Mouse (Mus musculus): ENCODE results near the gene Wdsub1. TPM values are rescaled to one million over a fixed set of nuclear protein-coding genes. Genes with fewer than 3 reads are reported as not detected.

Wdsub1 gene
- polyA plus RNA-seq, 2 experiments: 8.8 to 8.9 TPM

DNA sequence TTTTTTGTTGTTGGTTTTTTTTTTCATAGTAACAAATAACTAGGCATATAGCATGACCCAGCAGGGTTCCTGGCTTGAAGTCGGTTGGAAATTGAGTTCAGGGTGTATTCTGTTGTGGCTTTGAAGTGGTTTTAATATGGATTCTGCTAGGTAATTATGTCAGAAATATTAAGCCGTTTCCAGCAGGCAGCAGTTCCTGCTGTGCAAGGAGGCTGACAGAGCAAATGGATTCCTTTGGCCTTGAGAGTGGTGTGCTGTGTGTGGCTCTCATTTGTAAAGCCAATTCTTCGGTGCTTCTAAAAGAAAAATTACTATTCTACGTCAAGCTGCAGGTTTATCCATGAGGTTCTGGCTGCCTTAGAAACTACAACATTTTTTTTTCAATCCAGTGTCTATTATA, 42.2 kb downstream of the Wdsub1 start:
- no peak overlapping the region for H3K4me3 ChIP-seq (ENCODE audit: insufficient read depth in 1 of 2, low read depth in 2 of 2, low read length in 2 of 2)
- TF ChIP-seq CTCF (IDR thresholded peaks at IDR 0.05; ENCODE audit: low read depth) (no peak), EP300 (IDR thresholded peaks at IDR 0.05; ENCODE audit: low read depth) (no peak)
- peaks cover 0 to 13% of the 10 kb centered on the region in 2 experiments; a peak in 2 of 4 replicates for H3K4me1 ChIP-seq (replicated peaks; ENCODE audit: control insufficient read depth in 2 of 2, insufficient read depth in 2 of 2, low read length in 1 of 2)
- DNase-seq (ENCODE audit: low read depth in 3 of 3, low spot score in 3 of 3) (no peak), ATAC-seq (ENCODE audit: insufficient read depth) (no peak)
- no peak overlapping the region for H3K4me2 ChIP-seq (ENCODE audit: low read depth)
- H3K9ac ChIP-seq (replicated peaks): no peak overlapping the region
- no peaks in the 10 kb centered on the region for H3K9me3 ChIP-seq (ENCODE audit: control insufficient read depth, low read length)
- H3K27me3 ChIP-seq (ENCODE audit: control insufficient read depth, insufficient read depth, low read length): no peaks in the 10 kb centered on the region
- no peak overlapping the region for H3K27ac ChIP-seq
- 76% methylated on average over 4 of the region's 4 CpGs for WGBS (ENCODE audit: insufficient replicate concordance)
- no peaks in the 10 kb centered on the region for H3K36me3 ChIP-seq (replicated peaks; ENCODE audit: control insufficient read depth, insufficient read depth, low read depth)

DNA sequence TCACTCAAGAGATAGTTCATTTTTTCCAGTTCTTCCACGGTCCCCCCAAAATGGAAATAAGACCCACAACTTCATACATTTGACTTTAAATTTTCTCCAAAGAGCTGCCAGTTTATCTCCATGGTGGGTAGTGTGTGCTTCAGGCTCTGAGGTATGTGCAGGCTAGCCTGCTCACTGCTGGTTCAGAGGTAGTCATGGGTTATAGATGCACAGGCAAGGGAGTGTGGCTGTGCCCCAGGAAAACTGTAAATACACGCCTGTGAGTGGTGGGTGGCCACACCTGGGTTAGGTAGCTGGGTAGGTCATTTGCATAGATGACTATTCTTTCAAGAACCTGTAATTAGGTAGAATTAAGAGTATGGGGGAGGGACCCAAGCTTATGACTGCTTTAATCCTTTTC, 42.6 kb downstream of the Wdsub1 start:
- WGBS (ENCODE audit: insufficient replicate concordance): 61% methylated on average over 2 of the region's 2 CpGs
- Histone ChIP-seq H3K36me3 (replicated peaks; ENCODE audit: control insufficient read depth, insufficient read depth, low read depth) (no peaks in the 10 kb centered on the region), H3K27me3 (ENCODE audit: control insufficient read depth, insufficient read depth, low read length) (no peaks in the 10 kb centered on the region), H3K27ac (no peak overlapping the region), H3K9me3 (ENCODE audit: control insufficient read depth, low read length) (no peaks in the 10 kb centered on the region), H3K4me1 (replicated peaks; ENCODE audit: control insufficient read depth in 2 of 2, insufficient read depth in 2 of 2, low read length in 1 of 2) (peaks cover 0 to 13% of the 10 kb centered on the region in 2 experiments; a peak in 2 of 4 replicates), H3K9ac (replicated peaks) (no peak overlapping the region), H3K4me3 (ENCODE audit: insufficient read depth in 1 of 2, low read depth in 2 of 2, low read length in 2 of 2) (no peak overlapping the region), H3K4me2 (ENCODE audit: low read depth) (no peak overlapping the region)
- no peak for ATAC-seq (ENCODE audit: insufficient read depth)
- TF ChIP-seq CTCF (IDR thresholded peaks at IDR 0.05; ENCODE audit: low read depth) (no peak), EP300 (IDR thresholded peaks at IDR 0.05; ENCODE audit: low read depth) (no peak)
- no peak for DNase-seq (ENCODE audit: low read depth in 3 of 3, low spot score in 3 of 3)

DNA sequence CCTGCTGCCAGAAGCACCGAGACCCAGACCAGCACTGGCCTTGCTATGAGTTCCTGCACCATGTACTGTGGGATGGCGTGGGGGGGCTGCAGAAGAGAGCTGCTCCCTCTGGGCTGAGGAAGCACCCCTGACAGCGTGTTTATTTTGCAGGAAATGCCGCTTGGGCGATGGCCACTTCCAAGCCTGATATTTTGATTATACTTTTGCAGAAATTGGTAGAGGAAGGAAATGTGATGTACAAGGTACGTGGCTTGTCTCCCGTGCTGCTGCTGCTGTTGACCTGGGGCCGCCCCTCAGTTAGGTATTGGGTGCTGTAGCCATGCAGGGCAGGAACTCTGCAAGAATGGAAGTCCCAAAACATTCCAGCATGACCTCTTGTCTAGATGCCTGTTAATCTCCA, 43.6 kb downstream of the Wdsub1 start:
- Histone ChIP-seq H3K27ac (no peak overlapping the region), H3K4me1 (replicated peaks; ENCODE audit: control insufficient read depth in 2 of 2, insufficient read depth in 2 of 2, low read length in 1 of 2) (peaks cover 0 to 13% of the 10 kb centered on the region in 2 experiments; a peak in 2 of 4 replicates), H3K9me3 (ENCODE audit: control insufficient read depth, low read length) (no peaks in the 10 kb centered on the region), H3K27me3 (ENCODE audit: control insufficient read depth, insufficient read depth, low read length) (no peaks in the 10 kb centered on the region), H3K36me3 (replicated peaks; ENCODE audit: control insufficient read depth, insufficient read depth, low read depth) (no peaks in the 10 kb centered on the region), H3K4me2 (ENCODE audit: low read depth) (no peak overlapping the region), H3K9ac (replicated peaks) (no peak overlapping the region), H3K4me3 (ENCODE audit: insufficient read depth in 1 of 2, low read depth in 2 of 2, low read length in 2 of 2) (no peak overlapping the region)
- 54% methylated on average over 8 of the region's 8 CpGs for WGBS (ENCODE audit: insufficient replicate concordance)
- DNase-seq (ENCODE audit: low read depth in 3 of 3, low spot score in 3 of 3): no peak
- ATAC-seq (ENCODE audit: insufficient read depth): no peak
- TF ChIP-seq EP300 (IDR thresholded peaks at IDR 0.05; ENCODE audit: low read depth): no peak

DNA sequence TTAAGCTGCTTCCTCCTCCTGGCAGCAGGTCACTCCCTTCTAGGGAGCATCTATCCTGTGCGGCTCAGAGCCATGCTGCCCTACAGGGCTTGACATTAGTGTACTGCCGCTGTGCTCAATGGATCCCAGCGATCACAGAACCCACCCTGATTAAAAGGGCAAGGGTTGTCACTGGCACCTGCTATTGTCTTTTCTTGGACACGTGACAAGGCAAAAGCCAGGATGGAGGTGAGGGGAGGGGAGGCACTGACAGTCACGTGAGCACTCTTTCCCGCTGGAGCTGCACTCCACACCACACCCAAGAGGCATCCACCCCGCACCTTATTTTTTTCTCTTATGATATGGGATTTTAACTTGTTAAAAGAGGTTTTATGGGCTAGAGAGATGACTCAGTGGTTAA, 50.6 kb downstream of the Wdsub1 start:
- Histone ChIP-seq H3K4me3 (ENCODE audit: insufficient read depth in 1 of 2, low read depth in 2 of 2, low read length in 2 of 2) (no peak overlapping the region), H3K27me3 (ENCODE audit: control insufficient read depth, insufficient read depth, low read length) (no peaks in the 10 kb centered on the region), H3K27ac (no peak overlapping the region), H3K36me3 (replicated peaks; ENCODE audit: control insufficient read depth, insufficient read depth, low read depth) (no peaks in the 10 kb centered on the region), H3K9me3 (ENCODE audit: control insufficient read depth, low read length) (no peaks in the 10 kb centered on the region), H3K4me2 (ENCODE audit: low read depth) (no peak overlapping the region), H3K4me1 (replicated peaks; ENCODE audit: control insufficient read depth in 2 of 2, insufficient read depth in 2 of 2, low read length in 1 of 2) (peaks cover 0 to 2% of the 10 kb centered on the region in 2 experiments; a peak in 1 of 4 replicates), H3K9ac (replicated peaks) (no peak overlapping the region)
- no peak for ATAC-seq (ENCODE audit: insufficient read depth)
- no peak for TF ChIP-seq CTCF (IDR thresholded peaks at IDR 0.05; ENCODE audit: low read depth)
- TF ChIP-seq EP300 (IDR thresholded peaks at IDR 0.05; ENCODE audit: low read depth): no peak
- 71% methylated on average over 7 of the region's 7 CpGs for WGBS (ENCODE audit: insufficient replicate concordance)
- DNase-seq (ENCODE audit: low read depth in 3 of 3, low spot score in 3 of 3): no peak

DNA sequence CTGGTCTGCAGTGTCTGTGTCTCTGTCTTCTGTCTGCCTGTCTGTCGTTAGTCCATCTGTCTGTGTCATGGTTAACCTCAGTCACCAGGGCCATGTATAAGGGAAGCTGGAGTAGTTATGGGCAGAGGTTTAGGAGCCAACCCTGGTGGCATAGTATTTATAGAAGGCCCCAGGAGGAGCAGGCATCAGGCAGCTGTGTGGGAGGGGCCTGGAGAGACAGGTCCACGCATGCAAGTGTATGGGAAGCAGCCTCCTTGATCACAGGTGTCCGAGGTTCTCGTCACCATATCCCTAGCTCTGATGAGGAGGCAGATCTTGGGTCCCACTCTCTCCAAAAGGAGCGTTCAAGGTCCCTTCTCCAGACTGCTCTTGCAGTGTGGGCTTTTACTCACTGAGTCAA, 51.5 kb downstream of the Wdsub1 start:
- Histone ChIP-seq H3K4me2 (ENCODE audit: low read depth) (no peak overlapping the region), H3K27me3 (ENCODE audit: control insufficient read depth, insufficient read depth, low read length) (no peaks in the 10 kb centered on the region), H3K4me3 (ENCODE audit: insufficient read depth in 1 of 2, low read depth in 2 of 2, low read length in 2 of 2) (no peak overlapping the region), H3K4me1 (replicated peaks; ENCODE audit: control insufficient read depth in 2 of 2, insufficient read depth in 2 of 2, low read length in 1 of 2) (peaks cover 0 to 2% of the 10 kb centered on the region in 2 experiments; a peak in 1 of 4 replicates), H3K36me3 (replicated peaks; ENCODE audit: control insufficient read depth, insufficient read depth, low read depth) (no peaks in the 10 kb centered on the region), H3K9me3 (ENCODE audit: control insufficient read depth, low read length) (no peaks in the 10 kb centered on the region), H3K9ac (replicated peaks) (no peak overlapping the region), H3K27ac (no peak overlapping the region)
- 62% methylated on average over 5 of the region's 5 CpGs for WGBS (ENCODE audit: insufficient replicate concordance)
- no peak for TF ChIP-seq CTCF (IDR thresholded peaks at IDR 0.05; ENCODE audit: low read depth)
- no peak for TF ChIP-seq EP300 (IDR thresholded peaks at IDR 0.05; ENCODE audit: low read depth)
- DNase-seq (ENCODE audit: low read depth in 3 of 3, low spot score in 3 of 3) (no peak), ATAC-seq (ENCODE audit: insufficient read depth) (no peak)
